Mouse (Mus musculus): ENCODE measurements around the gene Xrn1. TPM values are rescaled to one million over a fixed set of nuclear protein-coding genes. Genes with fewer than 3 reads are reported as not detected.
"Not testable (repeated sequence)": the region's sequence is repeated elsewhere in the genome, so short reads cannot be mapped to it uniquely, and the experiment has no call there.

Gene Xrn1
- 10.6 and 11.9 TPM in 2 replicates for polyA plus RNA-seq (2014; fragmentation: Nextera tagmentation; extraction: Ambion mirVana)

DNA sequence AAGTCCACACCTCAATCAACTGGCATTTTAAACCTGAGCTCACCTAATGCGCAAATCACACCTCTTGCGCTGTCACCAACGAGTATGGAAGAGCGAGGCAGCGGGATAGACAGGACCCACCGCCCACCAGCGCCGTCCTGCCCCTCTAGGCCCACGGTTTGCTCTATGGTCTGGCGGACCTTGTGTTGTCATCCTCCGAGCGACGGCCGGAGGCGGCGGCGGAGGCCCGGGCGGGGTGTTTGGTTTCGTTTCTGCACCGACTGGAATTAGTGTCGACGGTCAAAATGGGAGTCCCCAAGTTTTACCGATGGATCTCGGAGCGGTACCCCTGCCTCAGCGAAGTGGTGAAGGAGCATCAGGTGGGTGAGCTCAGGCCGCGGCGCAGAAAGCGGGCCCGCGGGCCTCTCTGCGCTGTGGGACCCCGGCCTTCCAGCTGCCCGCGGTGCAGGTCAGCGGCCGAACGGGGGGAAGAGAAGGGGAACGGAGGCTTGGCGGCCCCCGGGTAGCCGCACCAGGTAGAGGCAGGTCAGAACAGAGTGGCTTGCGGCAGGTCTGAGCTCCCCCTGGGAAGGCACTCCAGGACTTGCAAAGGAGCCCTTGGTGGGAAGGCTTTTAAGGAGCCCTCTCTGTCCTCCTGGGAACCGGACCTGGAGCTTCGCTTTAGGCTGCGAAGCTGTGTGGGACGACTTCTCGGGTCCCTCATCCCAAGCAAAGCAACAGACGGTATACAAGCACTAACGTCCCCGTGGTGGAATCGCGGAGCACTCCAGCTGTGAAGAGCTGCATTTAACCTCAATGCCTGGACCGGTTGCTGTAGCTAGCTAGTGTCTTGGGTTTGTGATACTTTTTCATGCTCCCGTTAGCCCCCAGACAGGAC, at the start of gene Xrn1:
Gene Xrn1, plus strand, starts transcription at position 176 of the 877 bp plus-strand sequence.
- Histone ChIP-seq H3K27ac (ENCODE audit: low read depth, low read length) (peak within 1 kb of the TSS; percentile 72), H3K27me3 (replicated peaks; ENCODE audit: control insufficient read depth, insufficient read depth, low read length) (no peaks in the 10 kb centered on the region), H3K36me3 (ENCODE audit: control insufficient read depth, insufficient read depth, low read length) (0 out of 2 replicates have a peak, but pooled peaks cover 2% of the 10 kb centered on the region), H3K4me2 (peak within 1 kb of the TSS; percentile 76), H3K9me3 (ENCODE audit: control insufficient read depth, low read length) (no peaks in the 10 kb centered on the region), H3K9ac (ENCODE audit: low read depth, low read length) (peak within 1 kb of the TSS; percentile 94), H3K4me3 (ENCODE audit: low read depth, low read length) (peak within 1 kb of the TSS; percentile 87), H3K4me1 (replicated peaks; ENCODE audit: control insufficient read depth, insufficient read depth, low read length) (peaks cover 7% of the 10 kb centered on the region)
- under 1% methylated on average over 57 of the region's 57 CpGs for WGBS
- peak; percentile 88 for DNase-seq (ENCODE audit: low spot score)
- ATAC-seq (replicated peaks; ENCODE audit: low FRiP score) = peak; percentile 98

- ATAC-seq (replicated peaks; ENCODE audit: low FRiP score) (no peak), DNase-seq (ENCODE audit: low spot score) (no peak)
- no peaks in the 10 kb centered on the region for H3K9me3 ChIP-seq (ENCODE audit: control insufficient read depth, low read length)
- H3K27ac ChIP-seq (ENCODE audit: low read depth, low read length) = no peak overlapping the region
- H3K4me2 ChIP-seq = no peak overlapping the region
- no peak overlapping the region for H3K9ac ChIP-seq (ENCODE audit: low read depth, low read length)
- H3K36me3 ChIP-seq (ENCODE audit: control insufficient read depth, insufficient read depth, low read length) = peaks cover 8% of the 10 kb centered on the region; the same call in 1 of the 2 replicates
- no peak overlapping the region for H3K4me3 ChIP-seq (ENCODE audit: low read depth, low read length)
- no peaks in the 10 kb centered on the region for H3K27me3 ChIP-seq (replicated peaks; ENCODE audit: control insufficient read depth, insufficient read depth, low read length)
- no peaks in the 10 kb centered on the region for H3K4me1 ChIP-seq (replicated peaks; ENCODE audit: control insufficient read depth, insufficient read depth, low read length)
These were observed 21.7 kb upstream of the Xrn1 start for GRCm38 (mm10) chr9:95932855-95933254.

- Histone ChIP-seq H3K4me2 (peak overlapping the region; percentile 76), H3K4me3 (ENCODE audit: low read depth, low read length) (peak overlapping the region; percentile 87), H3K27me3 (replicated peaks; ENCODE audit: control insufficient read depth, insufficient read depth, low read length) (no peaks in the 10 kb centered on the region), H3K4me1 (replicated peaks; ENCODE audit: control insufficient read depth, insufficient read depth, low read length) (peaks cover 7% of the 10 kb centered on the region), H3K36me3 (ENCODE audit: control insufficient read depth, insufficient read depth, low read length) (no peaks in the 10 kb centered on the region), H3K27ac (ENCODE audit: low read depth, low read length) (no peak overlapping the region), H3K9ac (ENCODE audit: low read depth, low read length) (no peak overlapping the region; the same call in 1 of the 2 replicates), H3K9me3 (ENCODE audit: control insufficient read depth, low read length) (no peaks in the 10 kb centered on the region)
- WGBS = 75% methylated on average over 4 of the region's 4 CpGs
- ATAC-seq (replicated peaks; ENCODE audit: low FRiP score) = no peak
- no peak for DNase-seq (ENCODE audit: low spot score)
These were observed 902 bp upstream of the Xrn1 start for GRCm38 (mm10) chr9:95953658-95954057.

DNA sequence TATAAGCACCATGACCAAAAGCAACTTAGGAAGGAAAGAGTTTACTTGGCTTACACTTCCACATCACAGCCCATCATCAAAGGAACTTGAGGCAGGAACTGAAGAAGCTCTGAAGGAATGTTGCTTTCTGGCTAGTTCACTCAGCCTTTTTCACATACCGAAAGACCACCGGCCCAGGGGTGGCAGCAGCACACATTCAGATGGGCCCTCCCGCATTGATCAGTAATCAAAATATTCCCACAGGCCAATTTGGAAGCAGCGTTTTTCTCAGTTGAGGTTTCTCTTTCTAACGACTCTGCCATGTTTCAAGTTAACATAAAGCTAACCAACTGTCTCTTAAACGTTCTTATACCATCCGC, 355 bp upstream of the Xrn1 start:
- Histone ChIP-seq H3K4me2 (peak overlapping the region; percentile 76), H3K27me3 (replicated peaks; ENCODE audit: control insufficient read depth, insufficient read depth, low read length) (no peaks in the 10 kb centered on the region), H3K4me3 (ENCODE audit: low read depth, low read length) (peak overlapping the region; percentile 87), H3K9ac (ENCODE audit: low read depth, low read length) (peak overlapping the region; percentile 94), H3K27ac (ENCODE audit: low read depth, low read length) (peak overlapping the region; percentile 19; the same call in 1 of the 2 replicates), H3K4me1 (replicated peaks; ENCODE audit: control insufficient read depth, insufficient read depth, low read length) (peaks cover 7% of the 10 kb centered on the region), H3K36me3 (ENCODE audit: control insufficient read depth, insufficient read depth, low read length) (no peaks in the 10 kb centered on the region), H3K9me3 (ENCODE audit: control insufficient read depth, low read length) (no peaks in the 10 kb centered on the region)
- peak; percentile 42 for ATAC-seq (replicated peaks; ENCODE audit: low FRiP score)
- peak; percentile 46 for DNase-seq (ENCODE audit: low spot score)
- under 1% methylated on average over 7 of the region's 7 CpGs for WGBS

DNA sequence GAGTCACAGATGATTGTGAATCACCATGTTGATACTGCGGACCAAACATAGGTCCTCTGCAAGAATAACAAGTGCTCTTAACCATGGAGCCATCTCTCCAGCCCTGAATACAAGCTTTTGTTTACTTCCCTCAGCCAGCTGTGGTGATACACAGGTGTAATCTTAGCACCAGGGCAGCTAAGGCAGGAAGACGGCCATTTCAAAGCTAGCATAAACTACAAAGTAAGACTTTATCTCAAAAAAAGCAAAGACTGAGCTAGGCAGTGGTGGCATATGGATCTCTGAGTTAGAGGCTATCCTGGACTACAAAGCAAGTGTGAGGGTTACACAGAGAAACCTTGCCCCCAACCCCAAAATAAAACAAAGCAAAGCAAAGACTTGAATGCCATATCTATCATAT, 3.1 kb downstream of the Xrn1 start:
- Histone ChIP-seq H3K27me3 (replicated peaks; ENCODE audit: control insufficient read depth, insufficient read depth, low read length) (no peaks in the 10 kb centered on the region), H3K4me1 (replicated peaks; ENCODE audit: control insufficient read depth, insufficient read depth, low read length) (peaks cover 7% of the 10 kb centered on the region), H3K9me3 (ENCODE audit: control insufficient read depth, low read length) (no peaks in the 10 kb centered on the region), H3K4me2 (no peak overlapping the region), H3K9ac (ENCODE audit: low read depth, low read length) (no peak overlapping the region), H3K27ac (ENCODE audit: low read depth, low read length) (no peak overlapping the region), H3K36me3 (ENCODE audit: control insufficient read depth, insufficient read depth, low read length) (0 out of 2 replicates have a peak, but pooled peaks cover 2% of the 10 kb centered on the region), H3K4me3 (ENCODE audit: low read depth, low read length) (no peak overlapping the region)
- 89% methylated on average over 2 of the region's 2 CpGs for WGBS
- no peak for DNase-seq (ENCODE audit: low spot score)
- no peak for ATAC-seq (replicated peaks; ENCODE audit: low FRiP score)

- Histone ChIP-seq H3K36me3 (ENCODE audit: control insufficient read depth, insufficient read depth, low read length) (0 out of 2 replicates have a peak, but pooled peaks cover 2% of the 10 kb centered on the region), H3K4me2 (no peak overlapping the region), H3K9ac (ENCODE audit: low read depth, low read length) (no peak overlapping the region), H3K4me3 (ENCODE audit: low read depth, low read length) (no peak overlapping the region), H3K9me3 (ENCODE audit: control insufficient read depth, low read length) (no peaks in the 10 kb centered on the region), H3K27ac (ENCODE audit: low read depth, low read length) (no peak overlapping the region), H3K4me1 (replicated peaks; ENCODE audit: control insufficient read depth, insufficient read depth, low read length) (peaks cover 7% of the 10 kb centered on the region), H3K27me3 (replicated peaks; ENCODE audit: control insufficient read depth, insufficient read depth, low read length) (no peaks in the 10 kb centered on the region)
- DNase-seq (ENCODE audit: low spot score) (no peak), ATAC-seq (replicated peaks; ENCODE audit: low FRiP score) (no peak)
- 94% methylated on average over 7 of the region's 7 CpGs for WGBS
These were observed 3.6 kb downstream of the Xrn1 start for GRCm38 (mm10) chr9:95958041-95958730.

- not testable (repeated sequence) for H3K9ac ChIP-seq (ENCODE audit: low read depth, low read length); H3K4me3 ChIP-seq (ENCODE audit: low read depth, low read length); H3K27ac ChIP-seq (ENCODE audit: low read depth, low read length); H3K27me3 ChIP-seq (replicated peaks; ENCODE audit: control insufficient read depth, insufficient read depth, low read length); H3K9me3 ChIP-seq (ENCODE audit: control insufficient read depth, low read length); H3K4me2 ChIP-seq; H3K36me3 ChIP-seq (ENCODE audit: control insufficient read depth, insufficient read depth, low read length); ATAC-seq (replicated peaks; ENCODE audit: low FRiP score); H3K4me1 ChIP-seq (replicated peaks; ENCODE audit: control insufficient read depth, insufficient read depth, low read length); DNase-seq (ENCODE audit: low spot score)
- 89% methylated on average over 2 of the region's 2 CpGs for WGBS
These were observed 4.2 kb downstream of the Xrn1 start for GRCm38 (mm10) chr9:95958731-95959105.

DNA sequence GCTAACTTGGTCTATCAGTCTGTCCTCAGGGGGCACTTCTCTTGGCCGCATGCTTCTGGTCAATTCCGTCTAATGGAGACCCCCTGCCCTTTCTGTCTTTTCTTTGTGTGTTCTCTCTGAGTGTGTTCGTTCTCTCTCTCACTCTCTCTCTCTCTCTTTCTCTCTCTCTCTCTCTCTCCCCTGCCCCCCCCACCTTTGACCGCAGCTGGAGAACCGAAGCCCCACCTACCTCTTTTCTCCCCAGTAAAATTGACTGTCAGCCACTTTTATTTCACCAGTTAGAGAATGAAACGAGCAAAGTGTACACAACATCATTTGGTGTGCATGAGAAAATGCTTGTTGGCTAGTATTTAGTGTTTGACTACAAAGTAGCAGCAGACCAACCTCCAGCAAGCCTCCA, 4.7 kb downstream of the Xrn1 start:
- WGBS = 87% methylated on average over 6 of the region's 6 CpGs
- H3K4me3 ChIP-seq (ENCODE audit: low read depth, low read length) = no peak overlapping the region
- H3K4me1 ChIP-seq (replicated peaks; ENCODE audit: control insufficient read depth, insufficient read depth, low read length) = peaks cover 4% of the 10 kb centered on the region
- no peak overlapping the region for H3K4me2 ChIP-seq
- no peak overlapping the region for H3K27ac ChIP-seq (ENCODE audit: low read depth, low read length)
- DNase-seq (ENCODE audit: low spot score) = no peak
- no peak overlapping the region for H3K9ac ChIP-seq (ENCODE audit: low read depth, low read length)
- ATAC-seq (replicated peaks; ENCODE audit: low FRiP score) = no peak
- no peaks in the 10 kb centered on the region for H3K9me3 ChIP-seq (ENCODE audit: control insufficient read depth, low read length)
- H3K27me3 ChIP-seq (replicated peaks; ENCODE audit: control insufficient read depth, insufficient read depth, low read length) = no peaks in the 10 kb centered on the region
- H3K36me3 ChIP-seq (ENCODE audit: control insufficient read depth, insufficient read depth, low read length) = 0 out of 2 replicates have a peak, but pooled peaks cover 2% of the 10 kb centered on the region

All from liver, embryonic 11.5 days (tissue).